Mouse (Mus musculus): ENCODE results near the gene Gcfc2. TPM values are rescaled to one million over a fixed set of nuclear protein-coding genes. Genes with fewer than 3 reads are reported as not detected.

The Gcfc2 gene
- polyA plus RNA-seq, 1 experiment from 2014 or later: 6.7 TPM

GRCm38 (mm10) chr6:81986171-81986570 is 62.7 kb downstream of the Gcfc2 start:
- Histone ChIP-seq H3K9ac (no peak overlapping the region), H3K27me3 (0 out of 2 replicates have a peak, but pooled peaks cover 3% of the 10 kb centered on the region), H3K27ac (replicated peaks) (no peak overlapping the region), H3K36me3 (no peaks in the 10 kb centered on the region), H3K9me3 (no peaks in the 10 kb centered on the region), H3K4me1 (replicated peaks) (no peaks in the 10 kb centered on the region; the same call in none of the 2 replicates), H3K4me2 (no peak overlapping the region), H3K4me3 (no peak overlapping the region)
- WGBS: 94% methylated on average over 8 of the region's 8 CpGs
- no peak for ATAC-seq (ENCODE audit: low FRiP score, low read depth)

- no peak overlapping the region for H3K4me3 ChIP-seq
- H3K4me1 ChIP-seq (replicated peaks): no peaks in the 10 kb centered on the region; the same call in none of the 2 replicates
- 59% methylated on average over 5 of the region's 5 CpGs for WGBS
- no peaks in the 10 kb centered on the region for H3K9me3 ChIP-seq
- H3K4me2 ChIP-seq: no peak overlapping the region
- H3K9ac ChIP-seq: no peak overlapping the region
- no peak for ATAC-seq (ENCODE audit: low FRiP score, low read depth)
- no peaks in the 10 kb centered on the region for H3K36me3 ChIP-seq
- H3K27me3 ChIP-seq: 0 out of 2 replicates have a peak, but pooled peaks cover 3% of the 10 kb centered on the region
- H3K27ac ChIP-seq (replicated peaks): no peak overlapping the region
Measured at GRCm38 (mm10) chr6:81986599-81986998, 63.1 kb downstream of the Gcfc2 start.

- under 1% methylated on average over 9 of the region's 9 CpGs for whole genome bisulfite sequencing
- H3K9ac ChIP-seq: no peak overlapping the region
- H3K4me2 ChIP-seq: no peak overlapping the region
- peak; percentile 31 for ATAC-seq (ENCODE audit: low FRiP score, low read depth)
- no peak overlapping the region for H3K4me3 ChIP-seq
- H3K27me3 ChIP-seq: 0 out of 2 replicates have a peak, but pooled peaks cover 3% of the 10 kb centered on the region
- no peaks in the 10 kb centered on the region for H3K36me3 ChIP-seq
- H3K27ac ChIP-seq (replicated peaks): no peak overlapping the region
- no peaks in the 10 kb centered on the region; the same call in none of the 2 replicates for H3K4me1 ChIP-seq (replicated peaks)
- H3K9me3 ChIP-seq: no peaks in the 10 kb centered on the region
Measured at GRCm38 (mm10) chr6:81987010-81987409, 63.5 kb downstream of the Gcfc2 start.

- Histone ChIP-seq H3K27me3 (0 out of 2 replicates have a peak, but pooled peaks cover 3% of the 10 kb centered on the region), H3K9ac (no peak overlapping the region), H3K4me2 (no peak overlapping the region), H3K4me1 (replicated peaks) (no peaks in the 10 kb centered on the region; the same call in none of the 2 replicates), H3K27ac (replicated peaks) (no peak overlapping the region), H3K4me3 (no peak overlapping the region), H3K36me3 (no peaks in the 10 kb centered on the region), H3K9me3 (no peaks in the 10 kb centered on the region)
- WGBS: 61% methylated on average over 3 of the region's 3 CpGs
- ATAC-seq (ENCODE audit: low FRiP score, low read depth): no peak
Measured at GRCm38 (mm10) chr6:81987580-81987979, 64.1 kb downstream of the Gcfc2 start.

- H3K4me2 ChIP-seq: no peak overlapping the region
- H3K4me3 ChIP-seq: no peak overlapping the region
- no peaks in the 10 kb centered on the region for H3K36me3 ChIP-seq
- no peak overlapping the region for H3K27ac ChIP-seq (replicated peaks)
- no peak overlapping the region for H3K9ac ChIP-seq
- H3K9me3 ChIP-seq: no peaks in the 10 kb centered on the region
- ATAC-seq (ENCODE audit: low FRiP score, low read depth): no peak
- WGBS: 92% methylated on average over 5 of the region's 5 CpGs
- H3K27me3 ChIP-seq: 0 out of 2 replicates have a peak, but pooled peaks cover 3% of the 10 kb centered on the region
- no peaks in the 10 kb centered on the region; the same call in none of the 2 replicates for H3K4me1 ChIP-seq (replicated peaks)
Measured at GRCm38 (mm10) chr6:81988341-81988740, 64.9 kb downstream of the Gcfc2 start.

GRCm38 (mm10) chr6:81990049-81990810 is 66.8 kb downstream of the Gcfc2 start:
- 54% methylated on average over 20 of the region's 20 CpGs for WGBS
- no peaks in the 10 kb centered on the region; the same call in none of the 2 replicates for H3K4me1 ChIP-seq (replicated peaks)
- H3K4me2 ChIP-seq: no peak overlapping the region
- no peak overlapping the region for H3K4me3 ChIP-seq
- no peaks in the 10 kb centered on the region for H3K36me3 ChIP-seq
- H3K27me3 ChIP-seq: 0 out of 2 replicates have a peak, but pooled peaks cover under 1% of the 10 kb centered on the region
- no peak overlapping the region for H3K27ac ChIP-seq (replicated peaks)
- H3K9me3 ChIP-seq: no peaks in the 10 kb centered on the region
- no peak overlapping the region for H3K9ac ChIP-seq
- ATAC-seq (ENCODE audit: low FRiP score, low read depth): no peak

MicroRNAs encoded within 50 kb of the gene (microRNA counts, 519-probe panel; counts per million panel counts)
- microRNA mmu-miR-468: 2,840 counts per million, percentile 55 among the panel's probes with 10 or more counts

Small RNA genes within 50 kb of the gene (microRNA-seq; reads per million reads assigned to microRNA genes)
- gene Mir468 (not detected), gene Mir7232 (not detected)

Other genes with a start within 250 kb of the Gcfc2 start
- gene Mrpl19, start 42.3 kb downstream of the Gcfc2 start, polyA plus RNA-seq (2015; fragmentation: Nextera tagmentation; extraction: Ambion mirVana): 42.8 and 43.4 TPM in 2 replicates
- 0.49 and 0.60 TPM in 2 replicates for gene Eva1a, start 117.4 kb downstream of the Gcfc2 start, polyA plus RNA-seq (2015; fragmentation: Nextera tagmentation; extraction: Ambion mirVana)

All from hindbrain, embryonic 15.5 days (tissue).